Mouse (Mus musculus) liver, adult (tissue): ENCODE data around the gene Ank.

ENCODE experiments used
- GATA4 ChIP-seq: IDR thresholded peaks from 2 replicates; pipeline ENCODE4 v1.6.1; 2014; ENCODE audit warnings: mild to moderate bottlenecking, low read length; ENCODE audit not compliant: insufficient replicate concordance

The Ank gene

DNA sequence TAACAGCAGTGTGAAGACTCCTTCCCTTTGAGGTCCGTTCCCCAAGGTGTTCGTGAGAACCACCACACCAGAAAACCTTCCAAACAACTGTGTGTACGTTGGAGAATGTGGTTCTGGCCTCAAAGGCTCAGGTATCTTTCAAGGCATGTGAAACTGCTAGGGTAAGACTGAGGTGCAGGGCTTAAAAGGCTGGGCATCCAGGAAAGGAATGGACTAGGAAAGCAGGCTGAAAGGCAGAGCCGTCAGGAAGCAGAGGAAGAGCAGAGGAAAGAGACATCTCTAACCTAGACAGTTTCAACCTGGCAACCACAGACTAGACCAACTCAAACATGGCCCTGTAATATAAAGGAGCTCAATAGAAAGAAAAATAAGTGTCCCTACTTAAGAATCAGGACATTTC is 162.6 kb downstream of the Ank start:
- no peak for TF ChIP-seq GATA4

DNA sequence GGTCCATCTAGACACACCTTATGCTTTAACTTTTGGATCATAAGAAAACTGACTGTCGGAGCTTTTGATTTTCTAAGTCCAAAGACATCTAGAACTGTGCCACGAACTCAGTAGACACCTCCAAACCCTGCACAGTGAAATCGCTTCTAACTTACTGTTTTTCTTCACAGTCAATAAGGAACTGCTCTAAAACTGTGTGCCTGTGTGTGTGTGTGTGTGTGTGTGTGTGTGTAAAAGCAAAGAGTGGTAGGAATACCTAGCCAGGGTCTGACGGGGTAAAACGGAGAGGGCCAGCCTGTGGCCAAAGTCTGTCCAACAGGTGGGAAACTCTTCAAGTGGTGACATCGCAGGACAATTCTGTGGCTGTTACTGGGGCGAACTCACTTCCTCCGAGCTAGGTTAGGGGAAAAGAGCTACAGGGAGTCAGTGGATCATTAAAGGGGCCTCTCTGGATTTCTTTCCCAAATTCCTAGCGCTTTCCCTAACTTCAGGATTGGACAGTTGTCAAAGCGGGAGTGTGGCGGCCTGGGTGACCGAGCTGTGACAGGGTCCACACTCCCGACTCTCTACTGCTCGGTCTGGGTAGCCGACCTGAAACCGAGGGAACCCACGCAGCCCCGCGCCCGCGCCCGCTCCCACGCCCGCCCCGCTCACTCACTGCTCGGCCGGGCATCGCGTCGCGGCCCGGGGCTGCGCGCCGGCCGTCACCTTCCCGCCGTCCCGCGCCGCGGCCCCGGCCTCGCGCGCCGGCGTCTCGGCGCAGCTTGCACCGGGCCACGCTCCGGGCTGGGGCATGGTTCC is 163.5 kb downstream of the Ank start:
- no peak for TF ChIP-seq GATA4

DNA sequence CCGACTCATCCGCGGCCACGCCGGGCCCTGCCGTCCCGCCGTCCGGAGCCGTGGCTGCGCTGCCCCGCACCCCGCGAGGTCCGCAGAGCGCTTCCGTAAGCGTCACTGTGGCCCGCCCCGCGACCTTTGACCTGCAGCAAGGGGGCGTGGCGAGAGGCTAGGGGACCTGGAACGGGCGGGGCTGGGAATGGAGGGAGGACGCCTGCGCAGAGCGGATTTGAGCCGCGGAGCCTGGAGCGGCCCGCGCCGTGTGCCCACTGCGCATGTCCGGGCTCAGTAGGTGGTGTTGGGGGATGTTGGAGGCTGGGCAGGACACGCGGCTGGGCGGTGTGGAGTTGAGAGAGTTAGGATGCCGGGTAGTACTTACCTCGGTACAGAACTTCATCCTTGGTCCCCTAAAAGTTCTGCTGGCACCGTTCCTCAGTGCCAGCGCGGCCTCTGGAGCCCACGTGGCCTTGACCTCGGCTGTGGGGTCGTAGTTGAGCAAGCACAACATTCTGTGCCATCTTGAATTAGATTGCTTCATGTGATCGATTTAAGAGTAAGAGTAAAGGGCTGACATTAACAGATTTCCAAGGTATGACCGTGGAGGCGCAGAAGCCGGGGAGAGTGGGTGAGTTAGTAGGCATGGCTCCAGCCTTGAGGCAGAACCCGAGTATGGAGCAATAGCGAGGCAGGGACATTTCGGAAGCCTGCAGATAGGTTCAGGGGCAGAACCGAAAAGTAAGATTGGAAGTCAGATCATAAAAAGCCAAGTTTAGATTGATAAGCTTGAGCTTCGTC is 164.3 kb downstream of the Ank start, which contains the start of gene Otulin:
TSS of gene Otulin (minus strand) at position 93 of the 783 bp plus-strand sequence.
- no peak for TF ChIP-seq GATA4

DNA sequence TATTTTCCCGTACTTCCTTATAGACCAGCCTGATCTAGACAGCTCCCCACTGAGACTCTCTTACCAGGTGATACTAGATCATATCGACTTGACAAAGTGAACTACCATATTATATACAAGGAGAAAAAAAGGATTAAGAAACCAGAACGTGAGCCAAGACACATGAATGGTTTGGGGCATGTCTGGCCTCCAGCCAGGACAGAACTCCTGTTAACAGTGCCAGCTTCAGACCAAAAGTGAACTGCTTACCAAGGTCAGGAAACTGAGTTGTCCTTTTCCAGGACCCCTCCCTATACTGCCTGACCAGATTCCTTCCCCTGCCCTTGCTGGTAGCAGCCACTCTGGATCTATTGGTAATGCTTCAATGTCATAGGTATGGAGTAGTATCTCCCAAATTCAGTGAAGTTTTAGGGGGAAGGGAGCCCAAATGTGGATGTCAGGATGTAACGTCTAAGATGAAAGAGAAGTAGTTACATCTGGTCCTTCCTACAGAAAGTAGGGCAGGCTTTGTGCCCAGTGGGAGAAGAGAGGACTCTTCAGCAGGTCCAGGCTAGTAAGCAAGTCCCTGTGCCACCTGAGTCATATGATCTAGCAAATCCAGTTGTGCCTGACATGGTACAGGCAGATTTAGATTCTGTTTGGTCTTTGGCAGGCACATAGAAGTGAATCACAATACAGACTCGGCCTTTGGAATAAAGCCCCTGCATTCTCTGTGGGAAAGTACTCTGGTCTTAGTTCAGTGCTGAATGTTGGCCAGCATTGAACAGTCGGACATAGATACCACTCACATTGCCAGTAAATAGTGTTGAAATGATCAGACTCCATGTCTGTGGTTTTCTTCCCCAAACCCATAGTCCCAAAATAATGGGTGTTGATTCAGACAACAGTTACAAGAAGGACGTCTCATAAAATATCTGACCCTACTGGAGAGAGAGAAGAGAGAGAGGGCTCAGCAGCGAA is 167.7 kb downstream of the Ank start:
- TF ChIP-seq GATA4: no peak

DNA sequence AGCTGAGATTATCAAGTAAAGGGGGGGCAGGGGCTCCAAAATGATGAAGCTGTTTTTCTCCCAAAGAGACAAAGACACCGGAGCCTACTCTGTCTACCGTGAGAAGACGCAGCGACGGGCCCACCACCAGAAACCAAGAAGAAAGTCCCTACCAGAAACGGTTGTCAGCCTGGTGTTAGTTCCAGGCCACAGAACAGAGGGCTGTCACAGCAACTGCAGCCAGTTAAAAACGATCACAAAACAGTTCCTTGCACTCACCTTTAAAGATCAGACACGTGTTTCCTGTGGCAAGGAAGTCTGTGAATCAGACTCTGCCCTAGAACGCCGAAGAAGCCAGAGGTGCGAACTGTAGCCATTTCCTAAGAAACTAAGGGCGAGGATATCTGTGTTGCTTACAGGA is 174.7 kb downstream of the Ank start:
- no peak for TF ChIP-seq GATA4

DNA sequence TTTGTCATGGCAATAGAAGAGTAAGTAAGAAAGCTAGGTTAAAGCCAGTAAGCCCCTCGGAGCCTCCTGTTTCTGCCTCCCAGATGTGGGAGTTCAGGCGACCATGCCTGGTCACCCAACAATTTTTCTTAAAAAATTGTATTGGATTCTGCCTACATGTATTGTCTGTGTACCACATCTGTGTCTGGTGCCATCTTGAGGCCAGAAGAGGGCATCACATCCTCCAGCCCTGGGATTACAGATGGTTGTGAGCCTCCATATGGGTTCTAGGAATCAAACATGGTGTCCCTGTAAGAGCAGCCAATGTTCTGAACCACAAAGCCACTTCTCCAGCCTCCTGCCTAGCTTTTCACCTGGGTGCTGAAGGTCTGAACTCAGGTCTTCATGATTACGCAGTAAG is 176.4 kb downstream of the Ank start:
- no peak for TF ChIP-seq GATA4
